Mouse (Mus musculus) adrenal gland, adult 8-10 months (tissue): ENCODE measurements around the gene Irs3. TPM values are rescaled to one million over a fixed set of nuclear protein-coding genes. Genes with fewer than 3 reads are reported as not detected.

Experiments used
- total RNA-seq, 4 experiments: library from RNA; stranded (reverse); gene quantifications; 2 replicates each; pipeline ENCODE4 v1.2.4; 2022

Irs3 gene
- total RNA-seq, 4 experiments from 2014 or later, result 2.6 to 7.5 (median 4.6) TPM

Other genes starting within 250 kb of the Irs3 start
- not detected for gene Zan, start 168.7 kb downstream of the Irs3 start, total RNA-seq
- 10 to 100 TPM; 24.4 to 31.1 (median 27.4) TPM for gene Pop7, start 143.2 kb downstream of the Irs3 start, total RNA-seq
- gene Gigyf1, start 127.2 kb downstream of the Irs3 start, total RNA-seq, result 10 to 100 TPM; 38.5 to 67.8 (median 56.6) TPM
- not detected for gene Epo, start 112.5 kb downstream of the Irs3 start, total RNA-seq
- gene Gnb2, start 112.2 kb downstream of the Irs3 start, total RNA-seq, result 100 to 1,000 TPM; 569 to 665 (median 622) TPM
- 1 to 10 TPM; 4.4 to 9.1 (median 6.3) TPM for gene Actl6b, start 92.2 kb downstream of the Irs3 start, total RNA-seq
- gene Tfr2, start 75.9 kb downstream of the Irs3 start, total RNA-seq, result 1 to 10 TPM in 2 of 4 experiments, under 1 TPM in 2; 0.96 to 1.8 (median 1.1) TPM
- 10 to 100 TPM; 42.2 to 65.0 (median 52.4) TPM for gene Mospd3, start 44.7 kb downstream of the Irs3 start, total RNA-seq
- 1,000 to 10,000 TPM; 1,036 to 1,320 (median 1,219) TPM for gene Pcolce, start 31.9 kb downstream of the Irs3 start, total RNA-seq
- 1 to 10 TPM in 3 of 4 experiments, under 1 TPM in 1; 0.90 to 5.5 (median 3.0) TPM for gene Fbxo24, start 16.7 kb downstream of the Irs3 start, total RNA-seq
- gene Lrch4, start 16.6 kb downstream of the Irs3 start, total RNA-seq, result 10 to 100 TPM; 25.1 to 35.9 (median 31.4) TPM
- 10 to 100 TPM in 3 of 4 experiments, 1 to 10 TPM in 1; 8.2 to 24.1 (median 14.7) TPM for gene Gm20605, start 16.5 kb downstream of the Irs3 start, total RNA-seq
- gene Sap25, start 4.4 kb downstream of the Irs3 start, total RNA-seq, result 10 to 100 TPM in 2 of 4 experiments, 1 to 10 TPM in 2; 2.1 to 14.1 (median 7.4) TPM
- 10 to 100 TPM; 27.9 to 55.0 (median 41.4) TPM for gene Agfg2, start 39.0 kb upstream of the Irs3 start, total RNA-seq
- 10 to 100 TPM in 1 of 4 experiments, 1 to 10 TPM in 3; 4.4 to 10.2 (median 7.1) TPM for gene Nyap1, start 95.9 kb upstream of the Irs3 start, total RNA-seq
- gene Tsc22d4, start 100.0 kb upstream of the Irs3 start, total RNA-seq, result 100 to 1,000 TPM in 2 of 4 experiments, 10 to 100 TPM in 2; 73.9 to 110 (median 94.0) TPM
- gene Ppp1r35, start 133.1 kb upstream of the Irs3 start, total RNA-seq, result 10 to 100 TPM; 21.2 to 35.5 (median 27.0) TPM
- 10 to 100 TPM; 53.8 to 66.8 (median 56.1) TPM for gene Mepce, start 141.9 kb upstream of the Irs3 start, total RNA-seq
- 1 to 10 TPM; 1.4 to 4.4 (median 2.8) TPM for gene Zcwpw1, start 142.1 kb upstream of the Irs3 start, total RNA-seq
- gene Pilra, start 190.6 kb upstream of the Irs3 start, total RNA-seq, result 1 to 10 TPM; 1.8 to 5.8 (median 4.1) TPM
- gene Pilrb1, start 212.4 kb upstream of the Irs3 start, total RNA-seq, result 1 to 10 TPM; 1.2 to 3.7 (median 1.9) TPM
- 1 to 10 TPM in 2 of 4 experiments, under 1 TPM in 1, not detected in 1; 0.93 to 3.2 (median 2.2) TPM for gene Pilrb2, start 226.1 kb upstream of the Irs3 start, total RNA-seq